Mouse (Mus musculus) left cerebral cortex, adult 2 months (tissue): ENCODE data around the gene Slc9a3r2. TPM values are rescaled to one million over a fixed set of nuclear protein-coding genes. Genes with fewer than 3 reads are reported as not detected.

Experiments used
- DNase-seq, 2 experiments: peaks; one replicate each; pipeline ENCODE4 v3.0.0; 2021 to 2022; ENCODE audit warnings: low spot score in 2 of 2, mixed read lengths in 1 of 2; ENCODE audit errors: extremely low spot score in 1 of 2
- H3K27ac ChIP-seq: fragments of 200-600 bp; 2 replicates; pipeline ENCODE4 v1.8.1; 2022
- H3K4me3 ChIP-seq: fragments of 200-600 bp; 2 replicates; pipeline ENCODE4 v1.8.1; 2022
- CTCF ChIP-seq: fragments of 200-600 bp; IDR thresholded peaks from 2 replicates; pipeline ENCODE4 v1.8.1; 2022; ENCODE audit warnings: antibody characterized with exemption, mild to moderate bottlenecking, moderate library complexity
- intact Hi-C: fragments of 180-260 bp; cut with DNase I; formaldehyde crosslinking; loops from one replicate; pipeline ENCODE4 v1.15.1; 2025
- total RNA-seq, 2 experiments: library from RNA; stranded (reverse); gene quantifications; 2 replicates each; pipeline ENCODE4 v1.2.3; 2021

Gene Slc9a3r2
- total RNA-seq, 2 experiments from 2014 or later, result 50.2 to 51.0 TPM

- no peak for TF ChIP-seq CTCF
- peak overlapping the region; percentile 90 for H3K4me3 ChIP-seq
- no peak for DNase-seq
- peak overlapping the region; percentile 83 for H3K27ac ChIP-seq
- intact Hi-C loops, result no loop called here
Observed at GRCm38 (mm10) chr17:24632813-24633449, 17.2 kb downstream of the Slc9a3r2 start.

- no peak for TF ChIP-seq CTCF
- Histone ChIP-seq H3K27ac (peak within 1 kb of the TSS; percentile 83), H3K4me3 (peak within 1 kb of the TSS; percentile 90)
- intact Hi-C loops, result no loop called here
- DNase-seq, result peak; percentile 83
Observed at GRCm38 (mm10) chr17:24632167-24632812, 17.8 kb downstream of the Slc9a3r2 start, which contains the start of the genes Tsc2 and Nthl1. TSS of gene Tsc2 (minus strand) at chr17:24632630. TSS of gene Nthl1 (plus strand) at chr17:24632680.

GRCm38 (mm10) chr17:24630072-24630471 lies 20.1 kb downstream of the Slc9a3r2 start:
- DNase-seq, result peak in 1 of 2 experiments; percentile 35
- intact Hi-C loops, result no loop called here
- Histone ChIP-seq H3K4me3 (no peak overlapping the region), H3K27ac (no peak overlapping the region; the same call in 1 of the 2 replicates)
- no peak for TF ChIP-seq CTCF

GRCm38 (mm10) chr17:24628646-24629045 lies 21.5 kb downstream of the Slc9a3r2 start:
- intact Hi-C loops, result no loop called here

GRCm38 (mm10) chr17:24625472-24625871 lies 24.7 kb downstream of the Slc9a3r2 start:
- intact Hi-C loops, result no loop called here
- no peak overlapping the region for H3K4me3 ChIP-seq
- TF ChIP-seq CTCF, result no peak
- H3K27ac ChIP-seq, result no peak overlapping the region
- no peak for DNase-seq

More at GRCm38 (mm10) chr17:24628646-24629045, 21.5 kb downstream of the Slc9a3r2 start:
- peak; percentile 99 for TF ChIP-seq CTCF
- peak; percentile 58 to 66 for DNase-seq
- no peak overlapping the region for H3K27ac ChIP-seq
- H3K4me3 ChIP-seq, result no peak overlapping the region

GRCm38 (mm10) chr17:24617561-24618194 lies 32.4 kb downstream of the Slc9a3r2 start:
- no peak for DNase-seq
- no peak overlapping the region for H3K27ac ChIP-seq
- intact Hi-C loops, result no loop called here
- peak; percentile 11 for TF ChIP-seq CTCF
- H3K4me3 ChIP-seq, result no peak overlapping the region

- no peak for TF ChIP-seq CTCF
- intact Hi-C loops, result no loop called here
- no peak overlapping the region for H3K27ac ChIP-seq
- H3K4me3 ChIP-seq, result no peak overlapping the region
- DNase-seq, result no peak
Observed at GRCm38 (mm10) chr17:24610711-24611110, 39.4 kb downstream of the Slc9a3r2 start.

- no peak for DNase-seq
- no peak overlapping the region for H3K4me3 ChIP-seq
- H3K27ac ChIP-seq, result no peak overlapping the region
- no peak for TF ChIP-seq CTCF
- intact Hi-C loops, result no loop called here
Observed at GRCm38 (mm10) chr17:24608874-24609273, 41.3 kb downstream of the Slc9a3r2 start.

- DNase-seq, result no peak
- H3K4me3 ChIP-seq, result no peak overlapping the region
- no peak overlapping the region for H3K27ac ChIP-seq
- intact Hi-C loops, result no loop called here
- no peak for TF ChIP-seq CTCF
Observed at GRCm38 (mm10) chr17:24608370-24608769, 41.8 kb downstream of the Slc9a3r2 start.

GRCm38 (mm10) chr17:24604557-24604956 lies 45.6 kb downstream of the Slc9a3r2 start:
- no peak overlapping the region for H3K27ac ChIP-seq
- DNase-seq, result no peak
- intact Hi-C loops, result no loop called here
- no peak overlapping the region for H3K4me3 ChIP-seq
- TF ChIP-seq CTCF, result no peak

- TF ChIP-seq CTCF, result no peak
Observed at GRCm38 (mm10) chr17:24603961-24604360, 46.2 kb downstream of the Slc9a3r2 start.

GRCm38 (mm10) chr17:24600502-24600901 lies 49.6 kb downstream of the Slc9a3r2 start:
- H3K27ac ChIP-seq, result no peak overlapping the region
- no peak overlapping the region for H3K4me3 ChIP-seq
- no peak for DNase-seq
- intact Hi-C loops, result no loop called here
- TF ChIP-seq CTCF, result no peak

More at GRCm38 (mm10) chr17:24603961-24604360, 46.2 kb downstream of the Slc9a3r2 start:
- DNase-seq, result no peak
- intact Hi-C loops, result no loop called here
- H3K27ac ChIP-seq, result no peak overlapping the region
- H3K4me3 ChIP-seq, result no peak overlapping the region
